Mouse (Mus musculus): ENCODE measurements around the gene Mrpl12.
A peak's percentile ranks its signal among the peaks of the same experiment; 100 is the strongest.
"Not testable (repeated sequence)": the region's sequence is repeated elsewhere in the genome, so short reads cannot be mapped to it uniquely, and the experiment has no call there.

Mrpl12 gene

DNA sequence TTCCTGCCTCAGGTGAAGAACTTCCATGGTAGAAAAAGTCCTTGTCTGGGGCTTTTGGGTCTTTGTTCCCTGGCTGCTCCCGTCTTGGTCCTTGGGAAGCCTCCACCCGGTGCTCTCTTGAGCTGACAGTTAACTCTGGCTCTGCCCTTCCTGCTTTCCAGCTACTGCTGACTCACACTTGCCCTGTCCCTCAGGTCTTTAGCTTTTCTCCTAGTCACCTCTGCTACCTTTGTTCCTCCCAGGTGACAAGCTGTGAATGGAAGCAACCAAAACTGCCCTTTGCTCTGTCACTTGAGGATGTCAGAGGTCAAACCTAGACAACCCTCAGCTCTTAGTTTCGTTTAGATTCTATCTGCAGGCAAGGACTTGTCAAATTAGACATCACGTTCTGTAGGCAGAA, 25.5 kb downstream of the Mrpl12 start:
- peak; percentile 27 for DNase-seq

DNA sequence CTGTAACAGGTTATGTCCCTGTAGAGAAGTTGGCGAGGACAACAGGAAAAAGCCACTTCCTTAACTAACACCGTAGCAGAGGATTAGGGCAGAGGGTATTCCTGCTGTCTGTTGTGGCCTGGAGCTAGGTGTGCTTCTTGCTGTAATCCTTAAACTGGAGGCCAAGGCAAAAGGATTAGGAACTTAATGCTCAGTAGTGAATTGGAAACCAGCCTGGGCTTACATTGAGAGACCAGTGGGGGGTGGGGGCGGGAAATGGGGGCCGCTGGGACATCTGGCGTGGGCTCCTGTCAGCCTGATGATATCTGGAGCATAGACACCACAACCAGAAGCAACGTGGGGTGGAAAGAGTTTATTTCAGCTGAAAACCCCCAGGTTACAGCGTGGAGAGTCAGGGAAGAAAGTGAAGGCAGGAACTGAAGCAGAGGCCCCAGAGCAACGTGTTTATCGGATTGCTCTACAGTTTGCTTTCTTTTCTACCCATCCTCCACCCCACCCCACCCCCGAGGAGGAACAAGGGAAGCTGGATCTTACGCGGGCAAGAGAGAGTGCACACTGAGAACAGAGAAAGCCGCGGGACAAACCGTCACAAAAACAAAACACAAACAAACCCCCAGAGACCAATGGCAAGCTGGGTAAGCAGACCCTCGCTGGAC, 26.1 kb downstream of the Mrpl12 start:
- peak; percentile 58 for DNase-seq

- DNase-seq: no peak
These were observed 28.5 kb downstream of the Mrpl12 start for GRCm38 (mm10) chr11:120512790-120513453.

- not testable (repeated sequence) for DNase-seq
These were observed 29.8 kb downstream of the Mrpl12 start for GRCm38 (mm10) chr11:120514262-120514661.

- peak; percentile 86 for DNase-seq
These were observed 31.2 kb downstream of the Mrpl12 start for GRCm38 (mm10) chr11:120515611-120516010.

DNA sequence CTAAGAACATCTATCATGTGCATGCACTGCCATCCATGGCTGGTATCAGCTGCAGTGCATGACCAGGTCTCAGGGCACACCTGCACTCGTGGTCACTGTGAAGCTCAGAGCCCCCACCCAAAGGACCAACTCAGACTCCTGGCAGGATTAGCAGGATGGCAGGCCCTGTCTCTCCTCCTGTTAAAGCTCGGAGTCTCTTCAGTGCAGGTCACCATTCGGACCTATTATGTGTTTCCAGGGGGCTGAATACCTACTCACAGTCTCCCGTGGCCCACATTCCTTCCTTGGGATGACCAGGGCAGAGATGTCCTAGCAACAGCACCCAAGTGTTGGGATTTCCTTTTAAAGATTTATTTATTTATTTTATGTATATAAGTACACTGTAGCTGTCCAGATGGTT, 32.7 kb downstream of the Mrpl12 start:
- DNase-seq: no peak

GRCm38 (mm10) chr11:120518027-120518426, 33.6 kb downstream of the Mrpl12 start:
- no peak for DNase-seq

DNA sequence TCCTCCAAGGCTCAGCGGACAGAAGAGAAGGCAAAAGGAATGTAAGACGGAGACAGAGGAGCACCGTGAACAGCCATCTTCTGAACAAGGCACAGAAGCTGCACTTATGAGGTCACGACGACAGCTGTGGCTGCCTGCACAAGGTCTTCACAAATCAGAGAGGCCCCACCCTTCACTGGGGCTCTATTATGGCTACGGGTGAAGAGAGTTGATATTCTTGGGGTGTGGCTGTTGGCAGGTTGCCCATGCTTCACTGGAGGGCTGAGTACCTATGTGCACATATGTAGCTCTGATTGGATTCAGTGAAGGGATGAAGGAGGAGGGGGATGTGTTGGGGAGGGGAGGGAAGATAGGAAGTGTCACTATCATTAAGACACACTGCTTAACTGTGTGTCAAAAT, 34.1 kb downstream of the Mrpl12 start:
- no peak for DNase-seq

- no peak for DNase-seq
These were observed 35.3 kb downstream of the Mrpl12 start for GRCm38 (mm10) chr11:120519738-120520137.

GRCm38 (mm10) chr11:120520498-120520897, 36.1 kb downstream of the Mrpl12 start:
- DNase-seq: no peak

- DNase-seq: no peak
These were observed 36.6 kb downstream of the Mrpl12 start for GRCm38 (mm10) chr11:120520967-120521540.

GRCm38 (mm10) chr11:120522581-120522980, 38.2 kb downstream of the Mrpl12 start:
- no peak for DNase-seq

DNA sequence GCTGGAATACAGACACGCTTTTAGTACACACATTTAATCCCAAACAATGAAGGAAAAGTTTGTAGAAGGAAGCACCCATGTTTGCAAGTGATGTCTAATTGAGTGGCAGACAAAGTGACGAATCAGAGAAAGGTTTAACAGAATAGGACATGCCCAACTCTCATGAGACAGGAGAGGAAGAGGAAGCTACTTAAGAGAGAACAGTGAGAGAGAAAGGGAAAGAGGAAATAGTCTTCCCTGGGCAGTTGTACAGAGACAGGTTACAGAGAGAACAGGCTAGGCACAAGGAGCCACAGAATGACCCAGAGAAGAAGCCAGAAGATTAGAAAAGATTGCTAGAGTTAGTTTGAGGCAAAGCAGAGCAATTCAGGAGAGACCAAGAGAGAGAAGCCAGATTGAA, 41.5 kb downstream of the Mrpl12 start:
- no peak for DNase-seq

DNA sequence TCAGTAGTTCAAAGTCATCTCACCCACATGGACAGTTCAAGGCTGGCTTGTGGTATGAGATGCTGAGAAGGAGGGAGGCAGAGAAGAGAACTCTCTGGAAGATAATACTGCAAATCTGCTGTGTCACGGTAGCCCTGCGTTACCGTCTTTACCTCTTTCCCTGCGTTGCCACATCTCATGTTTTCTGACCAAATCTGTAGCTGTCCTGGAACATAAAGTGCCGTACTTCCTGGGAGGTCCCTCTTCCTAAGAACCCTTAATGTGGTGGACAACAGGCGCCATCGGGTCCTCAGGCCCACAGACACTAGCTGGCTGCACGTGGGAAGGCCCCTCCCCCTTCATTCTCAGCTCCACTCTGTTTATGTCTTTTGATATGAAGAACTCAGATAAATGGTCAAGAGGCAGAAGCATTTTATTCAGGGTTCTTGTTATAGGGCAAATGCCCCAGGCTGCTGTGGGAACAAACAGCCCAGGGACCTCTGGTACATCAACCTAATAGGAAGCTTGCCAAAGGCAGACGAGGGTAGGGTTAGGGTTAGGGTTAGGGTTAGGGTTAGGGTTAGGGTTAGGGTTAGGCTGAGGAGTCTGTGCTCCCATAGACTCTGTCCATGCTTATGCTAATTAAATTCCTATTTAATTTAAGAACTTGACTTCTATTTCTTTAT, 43.4 kb downstream of the Mrpl12 start:
- DNase-seq: no peak

DNA sequence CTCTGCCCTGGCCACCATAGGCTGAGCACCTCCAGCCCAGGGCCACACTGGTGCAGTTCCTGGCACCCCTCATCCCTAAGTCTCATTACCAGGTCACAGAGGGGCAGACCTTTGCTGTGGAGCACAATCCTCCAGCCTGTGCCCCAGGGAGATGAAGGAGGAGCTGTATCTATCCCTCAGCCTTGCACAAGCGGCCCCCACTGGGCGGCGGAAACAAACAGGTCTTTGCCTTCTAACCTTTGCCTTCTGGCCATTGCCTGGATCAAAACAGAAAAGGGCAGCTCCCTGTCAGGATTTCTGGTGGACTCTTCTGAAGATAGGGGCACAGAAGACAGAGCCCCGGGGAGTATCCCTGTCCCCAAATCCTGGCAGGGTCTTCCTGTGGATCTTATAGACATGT, 44.5 kb downstream of the Mrpl12 start:
- no peak for DNase-seq

- no peak for DNase-seq
These were observed 45.9 kb downstream of the Mrpl12 start, which contains the start of gene Gcgr for GRCm38 (mm10) chr11:120530085-120530964. TSS of gene Gcgr (plus strand) at chr11:120530699.

DNA sequence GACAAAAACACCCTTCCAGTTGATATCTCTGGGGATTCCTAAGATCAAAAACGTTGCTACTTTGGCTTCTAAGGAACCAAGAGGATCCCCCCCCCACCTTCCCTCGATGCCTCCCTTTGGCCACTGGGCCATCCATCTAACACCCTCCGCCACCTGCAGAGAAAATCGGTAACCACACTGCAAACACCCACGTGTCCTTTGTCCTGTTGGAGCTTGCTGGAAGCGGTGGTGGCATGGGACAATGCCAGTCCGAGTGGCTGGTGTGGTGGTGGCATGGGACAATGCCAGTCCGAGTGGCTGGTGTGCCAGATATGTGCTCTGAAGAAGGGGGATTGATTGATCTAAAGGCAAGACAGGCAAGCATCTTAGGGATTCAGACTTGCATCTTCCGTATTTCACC, 47.2 kb downstream of the Mrpl12 start:
- no peak for DNase-seq

GRCm38 (mm10) chr11:120534093-120534492, 49.7 kb downstream of the Mrpl12 start:
- no peak for DNase-seq

- DNase-seq: no peak
These were observed 50.7 kb downstream of the Mrpl12 start for GRCm38 (mm10) chr11:120535145-120535544.

- no peak for DNase-seq
These were observed 51.4 kb downstream of the Mrpl12 start for GRCm38 (mm10) chr11:120535804-120536203.

GRCm38 (mm10) chr11:120538485-120538884, 54.1 kb downstream of the Mrpl12 start:
- DNase-seq: no peak

Data from thymus, postnatal 14 days (tissue).